Mouse (Mus musculus) G1E (cell line): ENCODE data around the gene Bcdin3d. TPM values are rescaled to one million over a fixed set of nuclear protein-coding genes. Genes with fewer than 3 reads are reported as not detected.

ENCODE experiments used
- ATAC-seq: 2 replicates; pipeline ENCODE4 v1.8.0; 2016; ENCODE audit warnings: mild to moderate bottlenecking; ENCODE audit not compliant: insufficient number of reproducible peaks, poor library complexity, low FRiP score, severe bottlenecking; ENCODE audit errors: extremely low read depth
- DNase-seq: peaks from one replicate; pipeline ENCODE4 v3.0.0; 2012; ENCODE audit warnings: low spot score
- H3K27me3 ChIP-seq: 2 replicates; pipeline ENCODE4 v1.6.1; 2012; ENCODE audit warnings: mild to moderate bottlenecking, low read length, inconsistent platforms; ENCODE audit not compliant: insufficient read depth
- H3K36me3 ChIP-seq: replicated peaks from 2 replicates; pipeline ENCODE3; 2012; ENCODE audit warnings: mild to moderate bottlenecking, inconsistent platforms
- H3K4me1 ChIP-seq: 2 replicates; pipeline ENCODE4 v1.6.1; 2012; ENCODE audit warnings: low read depth, low read length, inconsistent platforms, mixed read lengths; ENCODE audit not compliant: insufficient read depth
- H3K4me3 ChIP-seq: 2 replicates; pipeline ENCODE4 v1.5.1; 2012; ENCODE audit warnings: low read depth, mild to moderate bottlenecking, inconsistent platforms, low read length, moderate library complexity, mixed read lengths
- H3K9me3 ChIP-seq: replicated peaks from 2 replicates; pipeline ENCODE4 v1.6.1; 2012; ENCODE audit warnings: inconsistent platforms
- CTCF ChIP-seq: IDR thresholded peaks from 2 replicates; pipeline ENCODE4 v1.5.1; 2012; ENCODE audit warnings: low read depth, low read length, inconsistent platforms, mixed read lengths
- GATA1 ChIP-seq: IDR thresholded peaks from 2 replicates; pipeline ENCODE4 v1.6.1; 2012; ENCODE audit warnings: borderline replicate concordance, low read length, inconsistent platforms, mixed read lengths
- GATA2 ChIP-seq: IDR thresholded peaks from 2 replicates; pipeline ENCODE4 v1.6.1; 2012; ENCODE audit warnings: low read depth, low read length, inconsistent platforms, borderline replicate concordance
- POLR2AphosphoS5 ChIP-seq: IDR thresholded peaks from 2 replicates; pipeline ENCODE4 v1.6.1; 2012; ENCODE audit warnings: low read depth, low read length, inconsistent platforms; ENCODE audit not compliant: insufficient replicate concordance
- TAL1 ChIP-seq: conservative IDR thresholded peaks from 2 replicates; pipeline ENCODE4 v1.6.1; 2012; ENCODE audit warnings: low read depth, low read length, inconsistent platforms, mixed read lengths
- polyA plus RNA-seq: library from polyadenylated mRNA; stranded (reverse); fragments of >175 nt; gene quantifications from 2 replicates; pipeline ENCODE4 v1.2.3, GENCODE M21; 2012
- total RNA-seq, 2 experiments: library from RNA; stranded (forward) in 1 of 2; stranded (reverse) in 1 of 2; fragments of 200-1000 nt in 1 of 2; fragments of >200 nt in 1 of 2; fragmentation: Nextera tagmentation in 1 of 2; gene quantifications; 2 replicates each; pipeline ENCODE4 v1.2.3; 2014 to 2017

Bcdin3d gene
- total and polyA plus RNA-seq, 3 experiments, result 8.6 to 13.2 (median 10.0) TPM

GRCm38 (mm10) chr15:99445567-99445966 lies 29.0 kb downstream of the Bcdin3d start:
- H3K4me3 ChIP-seq, result no peak overlapping the region
- H3K36me3 ChIP-seq, result peaks cover 9% of the 10 kb centered on the region
- 0 out of 2 replicates have a peak, but pooled peaks cover 6% of the 10 kb centered on the region for H3K4me1 ChIP-seq
- TF ChIP-seq GATA1 (no peak), CTCF (no peak), GATA2 (no peak), TAL1 (no peak), POLR2AphosphoS5 (no peak)
- H3K27me3 ChIP-seq, result no peaks in the 10 kb centered on the region
- ATAC-seq (no peak), DNase-seq (no peak)
- H3K9me3 ChIP-seq, result no peaks in the 10 kb centered on the region

- no peaks in the 10 kb centered on the region for H3K27me3 ChIP-seq
- ATAC-seq (no peak), DNase-seq (no peak)
- peaks cover 14% of the 10 kb centered on the region for H3K36me3 ChIP-seq
- H3K4me1 ChIP-seq, result peaks cover 5% of the 10 kb centered on the region; the same call in 1 of the 2 replicates
- TF ChIP-seq GATA2 (no peak), TAL1 (no peak), POLR2AphosphoS5 (no peak), GATA1 (no peak), CTCF (no peak)
- H3K9me3 ChIP-seq, result no peaks in the 10 kb centered on the region
- H3K4me3 ChIP-seq, result no peak overlapping the region
These were observed 32.2 kb downstream of the Bcdin3d start for GRCm38 (mm10) chr15:99442358-99442757.

GRCm38 (mm10) chr15:99440816-99441457 lies 33.6 kb downstream of the Bcdin3d start:
- no peak for ATAC-seq

GRCm38 (mm10) chr15:99440112-99440815 lies 34.3 kb downstream of the Bcdin3d start:
- no peak for DNase-seq
- Histone ChIP-seq H3K27me3 (no peaks in the 10 kb centered on the region; the same call in 1 of the 2 replicates), H3K4me3 (no peak overlapping the region), H3K9me3 (no peaks in the 10 kb centered on the region), H3K36me3 (peaks cover 16% of the 10 kb centered on the region), H3K4me1 (peaks cover 5% of the 10 kb centered on the region; the same call in 1 of the 2 replicates)
- no peak for ATAC-seq
- no peak for TF ChIP-seq TAL1
- no peak for TF ChIP-seq POLR2AphosphoS5
- no peak for TF ChIP-seq GATA2
- no peak for TF ChIP-seq CTCF
- no peak for TF ChIP-seq GATA1

More at GRCm38 (mm10) chr15:99440816-99441457, 33.6 kb downstream of the Bcdin3d start:
- no peak overlapping the region for H3K4me3 ChIP-seq
- TF ChIP-seq GATA1, result no peak
- TF ChIP-seq GATA2, result no peak
- TF ChIP-seq TAL1, result no peak
- no peak for TF ChIP-seq CTCF
- no peak for TF ChIP-seq POLR2AphosphoS5
- peaks cover 5% of the 10 kb centered on the region; the same call in 1 of the 2 replicates for H3K4me1 ChIP-seq
- no peaks in the 10 kb centered on the region for H3K9me3 ChIP-seq
- no peaks in the 10 kb centered on the region; the same call in 1 of the 2 replicates for H3K27me3 ChIP-seq
- DNase-seq, result no peak
- H3K36me3 ChIP-seq, result peaks cover 16% of the 10 kb centered on the region

GRCm38 (mm10) chr15:99438966-99439698 lies 35.4 kb downstream of the Bcdin3d start:
- ATAC-seq, result no peak
- TF ChIP-seq CTCF, result no peak
- TF ChIP-seq GATA2, result no peak
- no peak for TF ChIP-seq POLR2AphosphoS5
- no peak for TF ChIP-seq GATA1
- no peak for TF ChIP-seq TAL1
- DNase-seq, result no peak
- H3K4me1 ChIP-seq, result peaks cover 5% of the 10 kb centered on the region; the same call in 1 of the 2 replicates
- H3K4me3 ChIP-seq, result no peak overlapping the region
- no peaks in the 10 kb centered on the region for H3K9me3 ChIP-seq
- no peaks in the 10 kb centered on the region; the same call in 1 of the 2 replicates for H3K27me3 ChIP-seq
- peaks cover 16% of the 10 kb centered on the region for H3K36me3 ChIP-seq
